15 mouse cellular contexts compared by ENCODE assay signal in genomic region chr15:27907649-27908048, GRCm38 (mm10).
A peak's percentile ranks its signal among the peaks of the same experiment; 100 is the strongest.
DNase-seq lines count a peak whose midpoint lies in the region; ATAC-seq lines count a peak whose summit lies in the region.
"Had no signal": no experiment of that assay in that cellular context is flagged by ENCODE, and none has a peak within 500 bp of the region (broad histone marks: within the 10 kb centered on the region; RNA-seq: fewer than 3 reads in every experiment).

No protein-coding gene starts in this region.

- no peaks in the 10 kb centered on the region for H3K4me1 ChIP-seq in midbrain, embryonic 11.5 days (ENCODE audit: control insufficient read depth, insufficient read depth, low read length)
- H3K4me1 ChIP-seq in midbrain, embryonic 10.5 days: no peaks in the 10 kb centered on the region
- H3K4me1 ChIP-seq in forebrain, embryonic 13.5 days: peaks cover 48% of the 10 kb centered on the region

- no peak overlapping the region for H3K27ac ChIP-seq in midbrain, embryonic 11.5 days (ENCODE audit: low read depth, low read length)
- H3K27ac ChIP-seq in midbrain, embryonic 10.5 days (replicated peaks): no peak overlapping the region
- peak overlapping the region; percentile 40; the same call in 1 of the 2 replicates for H3K27ac ChIP-seq in forebrain, embryonic 13.5 days
- H3K27ac ChIP-seq: limb, embryonic 12.5 days had no signal

- H3K4me3 ChIP-seq in midbrain, embryonic 11.5 days (ENCODE audit: low read depth, low read length): no peak overlapping the region
- H3K4me3 ChIP-seq in midbrain, embryonic 10.5 days: no peak overlapping the region
- H3K4me3 ChIP-seq in forebrain, embryonic 13.5 days: no peak overlapping the region
- H3K4me3 ChIP-seq: limb, embryonic 12.5 days had no signal

- no peaks in the 10 kb centered on the region for H3K9me3 ChIP-seq in midbrain, embryonic 11.5 days (ENCODE audit: control insufficient read depth, low read length)
- no peaks in the 10 kb centered on the region for H3K9me3 ChIP-seq in midbrain, embryonic 10.5 days (replicated peaks)
- no peaks in the 10 kb centered on the region for H3K9me3 ChIP-seq in forebrain, embryonic 13.5 days (replicated peaks)
- H3K9me3 ChIP-seq: limb, embryonic 12.5 days had no signal

- no peak overlapping the region for H3K9ac ChIP-seq in midbrain, embryonic 11.5 days (ENCODE audit: low read length)
- no peak overlapping the region for H3K9ac ChIP-seq in forebrain, embryonic 13.5 days
- H3K9ac ChIP-seq: limb, embryonic 12.5 days had no signal

- no peak for DNase-seq in cerebellum, postnatal 4 days (ENCODE audit: low spot score in 2 of 2)
- DNase-seq in midbrain, embryonic 11.5 days (ENCODE audit: low spot score, missing footprints): no peak
- DNase-seq in midbrain, embryonic 10.5 days (ENCODE audit: low spot score): no peak
- no peak for DNase-seq in thymus, postnatal 4 days
- no peak for DNase-seq in ovary, postnatal 14 days (ENCODE audit: low spot score)
- no peak for DNase-seq in adipocyte (ENCODE audit: low spot score)
- DNase-seq: gastrocnemius, postnatal 14 days; kidney, adult 9 months; layer of hippocampus, postnatal 36 days; lung, adult 2 months had no signal

- no peaks in the 10 kb centered on the region; the same call in 1 of the 2 replicates for H3K36me3 ChIP-seq in midbrain, embryonic 11.5 days (ENCODE audit: control insufficient read depth, insufficient read depth, low read length)
- H3K36me3 ChIP-seq in midbrain, embryonic 10.5 days: peaks cover 32% of the 10 kb centered on the region
- H3K36me3 ChIP-seq in forebrain, embryonic 13.5 days (ENCODE audit: poor library complexity, severe bottlenecking): peaks cover 24% of the 10 kb centered on the region

- WGBS in midbrain, embryonic 11.5 days: 85% methylated on average over 5 of the region's 5 CpGs
- 79% methylated on average over 5 of the region's 5 CpGs for WGBS in midbrain, embryonic 10.5 days
- WGBS in forebrain, embryonic 13.5 days: 75% methylated on average over 5 of the region's 5 CpGs

- peak; percentile 76 for ATAC-seq in cerebellum, adult (ENCODE audit: insufficient number of reproducible peaks, low FRiP score, low TSS enrichment)
- ATAC-seq in midbrain, embryonic 11.5 days (ENCODE audit: low FRiP score): peak; percentile 36; the same call in 1 of the 2 replicates
- no peak for ATAC-seq in forebrain, embryonic 13.5 days
- ATAC-seq: hindbrain, embryonic 16.5 days had no signal

- H3K27me3 ChIP-seq in midbrain, embryonic 11.5 days (ENCODE audit: control insufficient read depth, insufficient read depth, low read length): no peaks in the 10 kb centered on the region
- H3K27me3 ChIP-seq in midbrain, embryonic 10.5 days (ENCODE audit: low read depth, poor library complexity, severe bottlenecking): no peaks in the 10 kb centered on the region
- H3K27me3 ChIP-seq in forebrain, embryonic 13.5 days: no peaks in the 10 kb centered on the region
- H3K27me3 ChIP-seq: CH12.LX; limb, embryonic 12.5 days had no signal

- no peak overlapping the region for H3K4me2 ChIP-seq in midbrain, embryonic 11.5 days
- H3K4me2 ChIP-seq in forebrain, embryonic 13.5 days: no peak overlapping the region
- H3K4me2 ChIP-seq: limb, embryonic 12.5 days had no signal
